Mouse (Mus musculus) brain, embryonic 14.5 days (tissue): ENCODE data around the gene Ccdc107.

Source experiments
- CTCF ChIP-seq: fragments of 200-500 bp; IDR thresholded peaks from 2 replicates; pipeline ENCODE4 v1.5.1; 2012; ENCODE audit warnings: inconsistent platforms, mild to moderate bottlenecking, moderate library complexity, borderline replicate concordance; ENCODE audit not compliant: insufficient read depth, insufficient read length; ENCODE audit errors: extremely low read depth
- POLR2A ChIP-seq: fragments of 200-500 bp; IDR thresholded peaks from 2 replicates; pipeline ENCODE4 v1.6.1; 2012; ENCODE audit warnings: mild to moderate bottlenecking, inconsistent platforms, borderline replicate concordance; ENCODE audit not compliant: poor library complexity, insufficient read depth, insufficient read length, severe bottlenecking; ENCODE audit errors: extremely low read depth

DNA sequence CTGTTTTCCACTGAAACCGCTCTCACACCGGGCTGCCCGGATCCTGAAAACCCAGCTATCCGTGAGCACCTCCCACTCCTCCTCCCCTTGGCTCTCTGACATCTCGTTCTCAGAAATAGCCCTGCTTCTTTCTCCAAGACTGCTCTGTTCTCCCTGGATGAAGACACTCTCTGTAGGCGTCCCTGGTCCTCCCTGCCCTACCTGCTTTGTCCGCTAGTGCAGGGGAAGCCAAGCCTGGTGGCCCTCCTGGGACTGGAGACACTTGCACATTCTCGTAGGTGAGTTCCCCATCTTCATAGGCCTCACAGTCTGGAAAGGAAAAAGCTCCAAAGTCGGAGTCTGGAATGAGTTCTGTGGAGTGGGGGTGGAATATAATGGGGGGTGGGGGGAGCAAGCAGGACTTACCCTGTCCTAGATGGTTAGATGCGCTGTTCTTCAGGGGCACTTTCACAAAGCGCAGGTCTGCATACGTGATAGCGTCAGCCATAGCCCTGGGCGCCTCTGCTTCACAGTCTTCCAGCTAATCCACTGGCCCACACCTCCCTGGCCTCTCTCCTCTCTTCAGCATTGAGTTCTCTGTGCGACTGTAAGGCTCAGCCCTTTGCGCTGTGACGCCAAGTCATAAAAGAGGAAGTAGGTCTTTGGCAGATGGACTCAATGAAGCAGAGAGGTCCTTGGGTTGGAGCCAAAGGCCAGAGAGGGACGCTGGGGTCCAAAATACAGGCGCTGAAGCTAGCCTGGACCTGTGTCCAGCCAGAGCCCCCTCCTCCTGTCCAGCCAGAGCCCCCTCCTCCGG is 38.5 kb upstream of the Ccdc107 start, which contains the start of gene Cd72:
- TF ChIP-seq CTCF = no peak; the same call in 1 of the 2 replicates
- TF ChIP-seq POLR2A = no peak
